Mouse (Mus musculus) lung, postnatal 10 days (tissue): ENCODE results near the gene 1700092M07Rik.

Experiments
- DNase-seq: peaks from one replicate; pipeline ENCODE4 v3.0.0; 2021

1700092M07Rik gene

GRCm38 (mm10) chr19:8740603-8741002 is at the start of gene 1700092M07Rik:
TSS of gene 1700092M07Rik (plus strand) at chr19:8740718.
- peak; percentile 14 for DNase-seq

- no peak for DNase-seq
Observed at GRCm38 (mm10) chr19:8691871-8692539, 48.5 kb upstream of the 1700092M07Rik start.

GRCm38 (mm10) chr19:8692740-8693139 is 47.8 kb upstream of the 1700092M07Rik start:
- DNase-seq: no peak

- DNase-seq: peak; percentile 69
Observed at GRCm38 (mm10) chr19:8695330-8695729, 45.2 kb upstream of the 1700092M07Rik start.

GRCm38 (mm10) chr19:8699652-8700051 is 40.9 kb upstream of the 1700092M07Rik start:
- DNase-seq: no peak

- peak; percentile 83 for DNase-seq
Observed at GRCm38 (mm10) chr19:8702458-8702857, 38.1 kb upstream of the 1700092M07Rik start.

GRCm38 (mm10) chr19:8703571-8703970 is 36.9 kb upstream of the 1700092M07Rik start:
- DNase-seq: no peak

GRCm38 (mm10) chr19:8705026-8705708 is 35.4 kb upstream of the 1700092M07Rik start:
- DNase-seq: no peak

- no peak for DNase-seq
Observed at GRCm38 (mm10) chr19:8706132-8706667, 34.3 kb upstream of the 1700092M07Rik start.

GRCm38 (mm10) chr19:8706930-8707329 is 33.6 kb upstream of the 1700092M07Rik start:
- no peak for DNase-seq

GRCm38 (mm10) chr19:8708954-8709353 is 31.6 kb upstream of the 1700092M07Rik start:
- no peak for DNase-seq

- peak; percentile 49 for DNase-seq
Observed at GRCm38 (mm10) chr19:8710057-8710456, 30.5 kb upstream of the 1700092M07Rik start.

- DNase-seq: no peak
Observed at GRCm38 (mm10) chr19:8711506-8711905, 29.0 kb upstream of the 1700092M07Rik start.

- no peak for DNase-seq
Observed at GRCm38 (mm10) chr19:8711949-8712869, 28.3 kb upstream of the 1700092M07Rik start.

- DNase-seq: peak; percentile 91
Observed at GRCm38 (mm10) chr19:8712870-8713305, 27.6 kb upstream of the 1700092M07Rik start.

- DNase-seq: peak; percentile 96
Observed at GRCm38 (mm10) chr19:8713306-8713996, 27.1 kb upstream of the 1700092M07Rik start.

- DNase-seq: no peak
Observed at GRCm38 (mm10) chr19:8713997-8714652, 26.4 kb upstream of the 1700092M07Rik start.

- no peak for DNase-seq
Observed at GRCm38 (mm10) chr19:8714653-8715481, 25.7 kb upstream of the 1700092M07Rik start.

- DNase-seq: no peak
Observed at GRCm38 (mm10) chr19:8715868-8716766, 24.4 kb upstream of the 1700092M07Rik start.
